Mouse (Mus musculus) lung, embryonic 15.5 days (tissue): ENCODE results near the gene Map7. TPM values are rescaled to one million over a fixed set of nuclear protein-coding genes. Genes with fewer than 3 reads are reported as not detected.

Experiments
- ATAC-seq: fragments of 200-750 bp; cut with Nextera tagmentation; 2 replicates; pipeline ENCODE4 v1.8.0; 2017; ENCODE audit warnings: moderate number of reproducible peaks, borderline replicate concordance; ENCODE audit not compliant: low FRiP score, low TSS enrichment; ENCODE audit errors: extremely low read depth
- H3K27ac ChIP-seq: fragments of 300-500 bp; sonication (generic); 2 replicates; pipeline ENCODE4 v1.5.1; 2015; ENCODE audit warnings: moderate library complexity, mild to moderate bottlenecking, inconsistent platforms
- H3K27me3 ChIP-seq: fragments of 300-500 bp; sonication (generic); 2 replicates; pipeline ENCODE4 v1.6.1; 2015; ENCODE audit warnings: inconsistent platforms
- H3K36me3 ChIP-seq: fragments of 300-500 bp; sonication (generic); 2 replicates; pipeline ENCODE4 v1.6.1; 2015; ENCODE audit warnings: inconsistent platforms
- H3K4me1 ChIP-seq: fragments of 300-500 bp; sonication (generic); 2 replicates; pipeline ENCODE4 v1.6.1; 2015; ENCODE audit warnings: inconsistent platforms
- H3K4me2 ChIP-seq: fragments of 300-500 bp; sonication (generic); 2 replicates; pipeline ENCODE4 v1.6.1; 2015; ENCODE audit warnings: inconsistent platforms, mild to moderate bottlenecking, moderate library complexity
- H3K4me3 ChIP-seq: fragments of 300-500 bp; sonication (generic); 2 replicates; pipeline ENCODE4 v1.5.1; 2015; ENCODE audit warnings: mild to moderate bottlenecking, inconsistent platforms
- H3K9ac ChIP-seq: fragments of 300-500 bp; sonication (generic); 2 replicates; pipeline ENCODE4 v1.6.1; 2015; ENCODE audit warnings: inconsistent platforms
- H3K9me3 ChIP-seq: fragments of 300-500 bp; sonication (generic); 2 replicates; pipeline ENCODE4 v1.6.1; 2016; ENCODE audit warnings: inconsistent platforms
- WGBS: fragments of 180-500 bp; shearing (Covaris S2); methylation state at CpG from one replicate; pipeline ENCODE4 v1.1.7; 2015; 5-methylcytosine and 5-hydroxymethylcytosine counted together
- polyA plus RNA-seq: library from polyadenylated mRNA; unstranded; fragments of >200 nt; fragmentation: Nextera tagmentation; extraction: Ambion mirVana; gene quantifications from 2 replicates; pipeline ENCODE4 v1.2.1, GENCODE M21; 2015

Map7 gene
- polyA plus RNA-seq, 1 experiment from 2014 or later: 13.0 TPM

DNA sequence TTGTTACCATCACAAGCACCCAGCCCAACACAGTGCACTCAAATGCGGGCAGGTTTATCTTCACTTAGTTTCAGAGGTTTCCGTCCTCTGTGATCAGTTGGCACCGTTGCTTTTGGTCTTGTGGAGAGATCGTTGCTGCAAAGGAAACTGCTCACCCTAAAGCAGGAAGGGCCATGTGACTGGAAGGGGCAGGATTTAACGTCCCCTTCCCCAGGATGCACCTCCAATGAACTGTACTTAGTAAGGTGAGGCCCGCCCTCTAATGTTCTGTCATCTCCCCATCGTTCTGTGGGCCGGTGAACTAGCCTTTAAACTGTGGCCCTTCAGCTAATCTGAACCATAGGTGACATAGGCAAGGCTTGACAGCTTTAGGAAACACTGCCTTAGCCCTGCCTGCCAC lies 71.3 kb downstream of the Map7 start:
- WGBS: 58% methylated on average over 8 of the region's 8 CpGs
- no peak overlapping the region for H3K27ac ChIP-seq
- no peak for ATAC-seq

DNA sequence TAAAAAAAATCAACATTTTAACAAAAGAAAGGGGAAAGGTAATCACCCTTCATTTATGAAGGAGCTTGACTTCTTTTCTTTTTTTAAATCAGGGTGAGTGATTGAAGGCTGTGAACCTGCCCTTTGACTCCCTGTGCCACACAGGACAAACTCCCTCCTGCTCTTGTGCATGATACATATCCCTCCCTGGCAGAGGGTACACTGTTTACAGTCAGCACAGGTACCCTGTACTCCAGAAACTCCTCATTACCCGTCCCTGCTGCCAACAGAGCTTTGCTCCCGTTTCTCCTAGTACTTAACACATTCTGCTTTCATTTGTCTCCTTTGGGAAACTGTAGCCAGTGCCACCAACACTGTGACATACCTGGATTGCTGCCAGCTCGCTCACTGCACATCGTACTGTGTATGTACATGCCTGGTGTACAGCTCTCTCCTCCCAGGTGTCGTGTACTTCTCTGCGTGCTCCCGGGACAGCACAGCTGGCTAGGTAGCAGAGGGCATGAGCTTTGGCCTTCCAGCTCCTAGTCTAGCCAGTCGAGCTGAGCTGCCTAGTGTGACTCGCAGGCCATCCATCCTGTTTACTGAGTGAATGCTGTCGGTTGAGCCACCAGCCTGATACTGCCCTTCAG lies 72.3 kb downstream of the Map7 start:
- Histone ChIP-seq H3K9ac (no peak overlapping the region), H3K4me1 (0 out of 2 replicates have a peak, but pooled peaks cover 3% of the 10 kb centered on the region), H3K9me3 (no peaks in the 10 kb centered on the region), H3K27ac (no peak overlapping the region), H3K27me3 (no peaks in the 10 kb centered on the region), H3K4me3 (no peak overlapping the region), H3K4me2 (no peak overlapping the region), H3K36me3 (no peaks in the 10 kb centered on the region)
- ATAC-seq: no peak
- WGBS: 33% methylated on average over 10 of the region's 10 CpGs

More for the DNA sequence above, 71.3 kb downstream of the Map7 start:
- Histone ChIP-seq H3K4me1 (0 out of 2 replicates have a peak, but pooled peaks cover 3% of the 10 kb centered on the region), H3K36me3 (no peaks in the 10 kb centered on the region), H3K9ac (no peak overlapping the region), H3K9me3 (no peaks in the 10 kb centered on the region), H3K27me3 (no peaks in the 10 kb centered on the region), H3K4me2 (no peak overlapping the region), H3K4me3 (no peak overlapping the region)

DNA sequence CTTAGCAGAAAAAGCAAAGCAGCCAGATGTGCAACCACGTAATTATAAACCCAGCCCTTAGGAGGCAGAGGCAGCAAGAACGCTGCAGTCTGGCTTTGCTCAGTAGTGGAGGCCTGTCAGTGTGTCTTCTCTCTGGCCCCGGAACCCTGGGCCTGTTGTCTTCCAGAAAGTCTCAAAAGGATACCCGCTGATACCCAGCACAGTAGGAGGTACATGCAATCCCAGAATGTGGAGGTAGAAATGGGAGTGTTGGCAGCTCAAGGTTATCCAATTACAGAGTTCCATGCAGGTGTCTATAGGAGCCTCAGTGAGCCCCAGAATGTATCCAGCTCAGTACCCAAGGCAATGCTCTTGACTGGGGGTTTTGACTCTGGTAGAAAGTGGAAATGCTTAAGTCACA lies 73.7 kb downstream of the Map7 start:
- WGBS: 82% methylated on average over 4 of the region's 4 CpGs
- H3K4me1 ChIP-seq: 0 out of 2 replicates have a peak, but pooled peaks cover 9% of the 10 kb centered on the region
- no peaks in the 10 kb centered on the region for H3K9me3 ChIP-seq
- H3K4me3 ChIP-seq: no peak overlapping the region
- H3K9ac ChIP-seq: no peak overlapping the region
- no peaks in the 10 kb centered on the region for H3K27me3 ChIP-seq
- no peak for ATAC-seq
- H3K36me3 ChIP-seq: no peaks in the 10 kb centered on the region
- no peak overlapping the region for H3K4me2 ChIP-seq
- H3K27ac ChIP-seq: no peak overlapping the region

GRCm38 (mm10) chr10:20226728-20227127 lies 78.5 kb downstream of the Map7 start:
- Histone ChIP-seq H3K27ac (no peak overlapping the region), H3K9ac (no peak overlapping the region), H3K4me3 (no peak overlapping the region), H3K36me3 (no peaks in the 10 kb centered on the region), H3K9me3 (no peaks in the 10 kb centered on the region), H3K4me2 (no peak overlapping the region), H3K4me1 (0 out of 2 replicates have a peak, but pooled peaks cover 5% of the 10 kb centered on the region), H3K27me3 (no peaks in the 10 kb centered on the region)
- no peak for ATAC-seq
- 32% methylated on average over 4 of the region's 4 CpGs for WGBS

DNA sequence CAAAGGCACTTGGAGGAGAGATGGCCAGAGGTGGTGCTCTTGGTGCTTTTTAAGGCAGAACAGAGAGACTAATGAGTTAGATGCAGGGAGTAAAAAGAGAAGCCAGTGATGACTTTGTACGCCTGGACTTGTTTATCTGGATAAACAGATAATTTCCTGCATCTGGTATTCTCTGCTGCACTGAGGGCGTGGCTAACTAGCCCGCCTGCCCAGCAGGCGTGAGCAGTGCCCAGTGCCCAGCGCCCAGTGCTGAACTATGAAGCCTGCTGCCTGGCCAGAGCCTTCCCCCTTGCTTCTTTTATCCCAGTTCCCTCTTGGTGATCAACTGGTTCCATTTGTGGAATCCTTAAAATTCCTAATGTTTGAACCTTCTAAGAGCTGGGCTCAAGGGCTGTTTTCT lies 81.8 kb downstream of the Map7 start:
- H3K4me3 ChIP-seq: no peak overlapping the region
- ATAC-seq: no peak
- H3K9ac ChIP-seq: no peak overlapping the region
- H3K27ac ChIP-seq: no peak overlapping the region
- H3K4me1 ChIP-seq: peaks cover 10% of the 10 kb centered on the region; the same call in 1 of the 2 replicates
- H3K27me3 ChIP-seq: no peaks in the 10 kb centered on the region
- no peak overlapping the region for H3K4me2 ChIP-seq
- WGBS: 70% methylated on average over 5 of the region's 5 CpGs
- no peaks in the 10 kb centered on the region for H3K36me3 ChIP-seq
- no peaks in the 10 kb centered on the region for H3K9me3 ChIP-seq

DNA sequence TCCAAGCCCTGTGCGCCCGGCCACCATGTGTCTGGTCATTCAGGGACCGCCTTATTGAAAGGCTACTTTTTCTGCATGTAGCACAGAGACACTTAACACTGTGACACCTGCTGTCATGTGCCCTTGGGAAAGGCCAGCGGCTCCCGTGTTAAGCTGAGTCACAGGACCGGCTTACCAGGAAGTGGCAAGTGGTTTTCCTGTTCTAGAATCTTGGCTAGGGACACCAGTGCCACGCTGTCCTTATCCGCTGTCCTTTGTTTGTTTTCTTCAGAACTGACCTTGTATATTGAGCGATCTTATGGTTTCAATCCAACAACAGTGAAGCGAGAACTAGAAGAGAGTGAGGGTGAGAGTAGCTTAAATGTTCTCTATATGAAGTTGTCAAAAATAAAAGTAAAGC lies 85.2 kb downstream of the Map7 start:
- Histone ChIP-seq H3K4me2 (no peak overlapping the region), H3K27ac (no peak overlapping the region), H3K36me3 (no peaks in the 10 kb centered on the region), H3K9me3 (no peaks in the 10 kb centered on the region), H3K4me3 (no peak overlapping the region), H3K4me1 (peaks cover 5% of the 10 kb centered on the region; the same call in 1 of the 2 replicates), H3K27me3 (no peaks in the 10 kb centered on the region), H3K9ac (no peak overlapping the region)
- ATAC-seq: no peak
- 82% methylated on average over 10 of the region's 10 CpGs for WGBS

- no peak overlapping the region for H3K4me2 ChIP-seq
- 39% methylated on average over 4 of the region's 4 CpGs for WGBS
- H3K27ac ChIP-seq: no peak overlapping the region
- no peak for ATAC-seq
- H3K9ac ChIP-seq: no peak overlapping the region
- no peak overlapping the region for H3K4me3 ChIP-seq
- H3K9me3 ChIP-seq: no peaks in the 10 kb centered on the region
- peaks cover 5% of the 10 kb centered on the region; the same call in 1 of the 2 replicates for H3K4me1 ChIP-seq
- no peaks in the 10 kb centered on the region for H3K36me3 ChIP-seq
- no peaks in the 10 kb centered on the region for H3K27me3 ChIP-seq
Observed at GRCm38 (mm10) chr10:20234466-20234865, 86.2 kb downstream of the Map7 start.

DNA sequence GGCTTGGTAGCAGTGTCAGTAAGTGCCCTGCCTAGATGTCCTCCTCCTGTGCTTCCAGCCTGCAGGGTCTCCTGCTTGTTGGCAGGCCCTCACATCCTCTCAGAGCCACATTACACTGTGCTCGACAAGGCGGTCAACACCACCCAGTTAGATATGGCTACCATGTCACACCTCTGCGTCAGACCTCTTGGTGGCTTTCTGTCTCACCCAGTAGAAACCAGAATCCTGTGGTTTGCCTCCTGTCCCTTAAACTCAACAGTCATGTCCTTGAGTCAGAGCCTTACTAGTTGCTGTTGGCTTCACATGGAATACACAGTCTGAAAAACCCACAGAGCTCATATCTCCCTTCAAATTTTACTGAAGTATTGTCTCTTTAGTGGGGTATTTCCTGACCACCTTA lies 87.4 kb downstream of the Map7 start:
- 92% methylated on average over 3 of the region's 3 CpGs for WGBS

GRCm38 (mm10) chr10:20236241-20236640 lies 88.0 kb downstream of the Map7 start:
- Histone ChIP-seq H3K4me2 (no peak overlapping the region), H3K9ac (no peak overlapping the region), H3K4me3 (no peak overlapping the region), H3K27ac (no peak overlapping the region), H3K27me3 (no peaks in the 10 kb centered on the region), H3K4me1 (peaks cover 5% of the 10 kb centered on the region; the same call in 1 of the 2 replicates), H3K36me3 (no peaks in the 10 kb centered on the region), H3K9me3 (no peaks in the 10 kb centered on the region)
- 83% methylated on average over 6 of the region's 6 CpGs for WGBS
- ATAC-seq: no peak

More for the DNA sequence above, 87.4 kb downstream of the Map7 start:
- no peak overlapping the region for H3K27ac ChIP-seq
- ATAC-seq: no peak
- no peaks in the 10 kb centered on the region for H3K36me3 ChIP-seq
- no peak overlapping the region for H3K4me2 ChIP-seq
- H3K9ac ChIP-seq: no peak overlapping the region
- H3K27me3 ChIP-seq: no peaks in the 10 kb centered on the region
- H3K9me3 ChIP-seq: no peaks in the 10 kb centered on the region
- H3K4me1 ChIP-seq: peaks cover 5% of the 10 kb centered on the region; the same call in 1 of the 2 replicates
- no peak overlapping the region for H3K4me3 ChIP-seq

DNA sequence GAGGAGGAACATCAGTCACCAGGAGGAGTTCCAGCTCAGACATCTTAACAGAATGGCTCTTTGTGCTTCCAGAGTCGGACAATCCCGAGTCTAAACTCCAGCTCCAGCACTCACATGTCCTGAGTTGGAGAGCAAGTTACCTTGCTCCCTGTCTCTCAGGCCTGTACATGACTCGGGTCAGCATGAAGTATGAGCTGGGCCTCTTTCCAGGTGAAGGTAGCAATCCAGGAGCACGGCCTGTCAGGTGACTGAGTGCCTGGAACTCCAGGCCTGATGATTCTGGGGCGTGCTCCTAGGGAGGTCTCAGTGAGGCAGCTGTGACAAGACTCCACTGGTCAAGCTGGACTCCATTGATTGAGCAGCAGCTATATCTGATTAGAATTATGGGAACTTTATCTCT lies 90.0 kb downstream of the Map7 start:
- H3K27ac ChIP-seq: no peak overlapping the region
- H3K9me3 ChIP-seq: no peaks in the 10 kb centered on the region
- H3K9ac ChIP-seq: no peak overlapping the region
- no peak overlapping the region for H3K4me2 ChIP-seq
- no peak for ATAC-seq
- H3K27me3 ChIP-seq: no peaks in the 10 kb centered on the region
- 67% methylated on average over 5 of the region's 5 CpGs for WGBS
- H3K36me3 ChIP-seq: no peaks in the 10 kb centered on the region
- no peak overlapping the region for H3K4me3 ChIP-seq
- H3K4me1 ChIP-seq: peaks cover 5% of the 10 kb centered on the region; the same call in 1 of the 2 replicates

DNA sequence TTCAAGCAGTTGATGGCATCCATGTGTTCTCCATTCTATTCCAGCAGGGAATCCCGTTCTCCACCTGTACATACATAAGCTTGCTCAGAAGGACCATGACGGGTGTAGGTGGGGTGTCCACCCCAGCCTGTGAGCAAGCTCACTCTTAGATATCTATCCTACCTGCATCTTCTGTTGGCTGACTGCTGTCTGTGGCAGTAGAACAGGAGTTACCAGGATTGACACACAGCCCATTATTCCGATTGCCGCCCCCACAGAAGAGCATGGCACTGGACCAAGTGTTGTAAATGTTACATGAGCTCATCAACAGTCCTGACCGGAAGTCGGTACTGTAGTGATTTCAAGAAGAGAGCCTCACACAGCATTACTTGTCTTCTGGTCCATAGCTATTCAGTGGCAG lies 92.6 kb downstream of the Map7 start:
- Histone ChIP-seq H3K9me3 (no peaks in the 10 kb centered on the region), H3K27ac (no peak overlapping the region), H3K4me1 (no peaks in the 10 kb centered on the region), H3K36me3 (no peaks in the 10 kb centered on the region), H3K27me3 (no peaks in the 10 kb centered on the region), H3K9ac (no peak overlapping the region), H3K4me2 (no peak overlapping the region), H3K4me3 (no peak overlapping the region)
- no peak for ATAC-seq
- WGBS: 84% methylated on average over 6 of the region's 6 CpGs

GRCm38 (mm10) chr10:20243321-20243720 lies 95.0 kb downstream of the Map7 start:
- 62% methylated on average over 7 of the region's 7 CpGs for WGBS
- Histone ChIP-seq H3K4me2 (no peak overlapping the region), H3K4me3 (no peak overlapping the region), H3K9me3 (no peaks in the 10 kb centered on the region), H3K27ac (no peak overlapping the region), H3K27me3 (no peaks in the 10 kb centered on the region), H3K4me1 (no peaks in the 10 kb centered on the region), H3K9ac (no peak overlapping the region), H3K36me3 (no peaks in the 10 kb centered on the region)
- ATAC-seq: no peak
